Mouse (Mus musculus) intestine, embryonic 14.5 days (tissue): ENCODE data around the gene Snx27. TPM values are rescaled to one million over a fixed set of nuclear protein-coding genes. Genes with fewer than 3 reads are reported as not detected.

Experiments
- ATAC-seq: fragments of 200-750 bp; cut with Nextera tagmentation; replicated peaks from 2 replicates; pipeline ENCODE4 v1.8.0; 2017; ENCODE audit warnings: low read depth, moderate number of reproducible peaks, moderate TSS enrichment, moderate library complexity; ENCODE audit not compliant: low FRiP score, low TSS enrichment
- DNase-seq: peaks from one replicate; pipeline ENCODE4 v3.0.0-alpha.2; 2018; ENCODE audit warnings: low spot score
- H3K27ac ChIP-seq: fragments of 300-500 bp; sonication (generic); 2 replicates; pipeline ENCODE4 v1.5.1; 2014; ENCODE audit warnings: low read depth, mild to moderate bottlenecking, control low read depth
- H3K27me3 ChIP-seq: fragments of 300-500 bp; sonication (generic); replicated peaks from 2 replicates; pipeline ENCODE4 v1.6.1; 2014; ENCODE audit warnings: low read length, control low read depth; ENCODE audit not compliant: control insufficient read depth, insufficient read depth
- H3K36me3 ChIP-seq: fragments of 300-500 bp; sonication (generic); 2 replicates; pipeline ENCODE4 v1.6.1; 2014; ENCODE audit warnings: low read length, control low read depth; ENCODE audit not compliant: control insufficient read depth, insufficient read depth
- H3K4me1 ChIP-seq: fragments of 300-500 bp; sonication (generic); replicated peaks from 2 replicates; pipeline ENCODE4 v1.6.1; 2014; ENCODE audit warnings: low read length, control low read depth, mixed read lengths; ENCODE audit not compliant: control insufficient read depth, insufficient read depth
- H3K4me2 ChIP-seq: fragments of 300-500 bp; sonication (generic); 2 replicates; pipeline ENCODE4 v1.6.1; 2014; ENCODE audit warnings: low read length
- H3K4me3 ChIP-seq: fragments of 300-500 bp; sonication (generic); 2 replicates; pipeline ENCODE4 v1.5.1; 2014; ENCODE audit warnings: low read depth, low read length, control low read depth, mixed read lengths
- H3K9ac ChIP-seq: fragments of 300-500 bp; sonication (generic); 2 replicates; pipeline ENCODE4 v1.6.1; 2014; ENCODE audit warnings: mild to moderate bottlenecking, low read length
- H3K9me3 ChIP-seq: fragments of 300-500 bp; sonication (generic); 2 replicates; pipeline ENCODE4 v1.6.1; 2016; ENCODE audit warnings: low read length, control low read depth; ENCODE audit not compliant: control insufficient read depth
- WGBS: fragments of 180-500 bp; shearing (Covaris S2); extraction: QIAGEN DNeasy Blood & Tissue Kit; methylation state at CpG from one replicate; pipeline ENCODE4 v1.1.7; 2014; 5-methylcytosine and 5-hydroxymethylcytosine counted together
- polyA plus RNA-seq: library from polyadenylated mRNA; unstranded; fragments of >200 nt; fragmentation: Nextera tagmentation; extraction: Ambion mirVana; gene quantifications from 2 replicates; pipeline ENCODE4 v1.2.1, GENCODE M21; 2014

Snx27 gene
- polyA plus RNA-seq = 28.6 and 33.8 TPM in 2 replicates

GRCm38 (mm10) chr3:94582456-94582891, at the start of gene Snx27:
Snx27 (minus strand) TSS chr3:94582716.
- H3K9ac ChIP-seq = peak within 1 kb of the TSS; percentile 73
- H3K27me3 ChIP-seq = no peaks in the 10 kb centered on the region
- peak; percentile 98 for ATAC-seq
- DNase-seq = peak; percentile 94
- peak within 1 kb of the TSS; percentile 92 for H3K4me2 ChIP-seq
- H3K36me3 ChIP-seq = no peaks in the 10 kb centered on the region
- no peaks in the 10 kb centered on the region for H3K9me3 ChIP-seq
- peak within 1 kb of the TSS; percentile 56 for H3K4me3 ChIP-seq
- peak within 1 kb of the TSS; percentile 72 for H3K27ac ChIP-seq
- H3K4me1 ChIP-seq = peaks cover 14% of the 10 kb centered on the region
- 1% methylated on average over 40 of the region's 42 CpGs for WGBS

GRCm38 (mm10) chr3:94629876-94630275, 47.4 kb upstream of the Snx27 start:
- no peaks in the 10 kb centered on the region for H3K4me1 ChIP-seq
- H3K9ac ChIP-seq = no peak overlapping the region
- H3K4me2 ChIP-seq = no peak overlapping the region
- H3K27me3 ChIP-seq = no peaks in the 10 kb centered on the region
- DNase-seq (no peak), ATAC-seq (no peak)
- H3K9me3 ChIP-seq = no peaks in the 10 kb centered on the region
- 87% methylated on average over 3 of the region's 3 CpGs for WGBS
- no peaks in the 10 kb centered on the region for H3K36me3 ChIP-seq
- no peak overlapping the region for H3K4me3 ChIP-seq
- H3K27ac ChIP-seq = no peak overlapping the region

GRCm38 (mm10) chr3:94628712-94629111, 46.2 kb upstream of the Snx27 start:
- no peak overlapping the region for H3K9ac ChIP-seq
- no peak for DNase-seq
- H3K9me3 ChIP-seq = no peaks in the 10 kb centered on the region
- H3K4me1 ChIP-seq = no peaks in the 10 kb centered on the region
- no peak overlapping the region for H3K4me3 ChIP-seq
- H3K36me3 ChIP-seq = no peaks in the 10 kb centered on the region
- no peak for ATAC-seq
- WGBS = 92% methylated on average over 5 of the region's 5 CpGs
- H3K27me3 ChIP-seq = no peaks in the 10 kb centered on the region
- no peak overlapping the region for H3K4me2 ChIP-seq
- H3K27ac ChIP-seq = no peak overlapping the region

- no peak overlapping the region for H3K4me3 ChIP-seq
- H3K9ac ChIP-seq = no peak overlapping the region
- 90% methylated on average over 4 of the region's 4 CpGs for WGBS
- ATAC-seq (no peak), DNase-seq (no peak)
- H3K4me2 ChIP-seq = no peak overlapping the region
- H3K27me3 ChIP-seq = no peaks in the 10 kb centered on the region
- H3K36me3 ChIP-seq = no peaks in the 10 kb centered on the region
- no peaks in the 10 kb centered on the region for H3K4me1 ChIP-seq
- no peaks in the 10 kb centered on the region for H3K9me3 ChIP-seq
- H3K27ac ChIP-seq = no peak overlapping the region
These were observed 41.8 kb upstream of the Snx27 start for GRCm38 (mm10) chr3:94624281-94624680.

GRCm38 (mm10) chr3:94622550-94622949, 40.0 kb upstream of the Snx27 start:
- Histone ChIP-seq H3K9me3 (no peaks in the 10 kb centered on the region), H3K27ac (no peak overlapping the region), H3K27me3 (no peaks in the 10 kb centered on the region), H3K4me1 (no peaks in the 10 kb centered on the region), H3K4me3 (no peak overlapping the region), H3K36me3 (no peaks in the 10 kb centered on the region), H3K9ac (no peak overlapping the region), H3K4me2 (no peak overlapping the region)
- DNase-seq = no peak
- 86% methylated on average over 10 of the region's 10 CpGs for WGBS
- ATAC-seq = no peak

GRCm38 (mm10) chr3:94621740-94622507, 39.4 kb upstream of the Snx27 start:
- no peak for DNase-seq
- no peak overlapping the region; the same call in 1 of the 2 replicates for H3K27ac ChIP-seq
- ATAC-seq = no peak

GRCm38 (mm10) chr3:94616717-94617116, 34.2 kb upstream of the Snx27 start:
- H3K27me3 ChIP-seq = no peaks in the 10 kb centered on the region
- H3K4me2 ChIP-seq = no peak overlapping the region
- H3K9me3 ChIP-seq = no peaks in the 10 kb centered on the region
- ATAC-seq = no peak
- peak; percentile 55 for DNase-seq
- H3K9ac ChIP-seq = no peak overlapping the region
- H3K4me3 ChIP-seq = no peak overlapping the region
- H3K4me1 ChIP-seq = no peaks in the 10 kb centered on the region
- no peaks in the 10 kb centered on the region for H3K36me3 ChIP-seq
- 79% methylated on average over 4 of the region's 4 CpGs for WGBS
- H3K27ac ChIP-seq = no peak overlapping the region

More at GRCm38 (mm10) chr3:94621740-94622507, 39.4 kb upstream of the Snx27 start:
- Histone ChIP-seq H3K36me3 (no peaks in the 10 kb centered on the region), H3K4me2 (no peak overlapping the region), H3K9ac (no peak overlapping the region), H3K27me3 (no peaks in the 10 kb centered on the region), H3K4me1 (no peaks in the 10 kb centered on the region), H3K9me3 (no peaks in the 10 kb centered on the region), H3K4me3 (no peak overlapping the region)
- 78% methylated on average over 11 of the region's 11 CpGs for WGBS

GRCm38 (mm10) chr3:94613258-94613878, 30.9 kb upstream of the Snx27 start:
- Histone ChIP-seq H3K27me3 (no peaks in the 10 kb centered on the region), H3K9me3 (no peaks in the 10 kb centered on the region), H3K4me3 (no peak overlapping the region), H3K36me3 (no peaks in the 10 kb centered on the region), H3K4me2 (no peak overlapping the region), H3K9ac (no peak overlapping the region), H3K4me1 (no peaks in the 10 kb centered on the region), H3K27ac (no peak overlapping the region)
- WGBS = 75% methylated on average over 7 of the region's 7 CpGs
- DNase-seq (no peak), ATAC-seq (no peak)
